Mouse (Mus musculus): ENCODE data around the gene Marcksl1. TPM values are rescaled to one million over a fixed set of nuclear protein-coding genes. Genes with fewer than 3 reads are reported as not detected.
A peak's percentile ranks its signal among the peaks of the same experiment; 100 is the strongest.
"Not testable (repeated sequence)": the region's sequence is repeated elsewhere in the genome, so short reads cannot be mapped to it uniquely, and the experiment has no call there.

Marcksl1 gene
- total RNA-seq, 2 experiments from 2014 or later = 24.4 to 31.8 TPM

DNA sequence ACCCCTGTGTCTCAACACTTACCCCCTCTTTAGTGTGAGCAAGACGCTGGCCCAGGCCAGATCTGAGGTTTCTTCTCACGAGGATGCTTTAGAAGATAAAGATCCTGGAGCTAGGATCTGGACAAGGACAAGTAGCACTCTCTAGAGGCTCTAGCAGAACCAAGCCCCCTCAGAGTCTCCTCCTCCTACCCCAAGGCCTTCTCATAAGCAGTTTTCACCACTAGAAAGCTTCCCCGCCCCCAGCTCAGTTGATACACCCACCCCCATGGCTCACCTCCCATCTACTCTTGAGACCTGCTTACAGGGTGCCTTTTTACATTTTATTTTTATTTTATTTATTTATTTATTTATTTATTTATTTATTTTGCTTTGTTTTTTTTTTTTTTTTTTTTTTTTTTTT lies 3.7 kb upstream of the Marcksl1 start:
- DNase-seq = no peak

DNA sequence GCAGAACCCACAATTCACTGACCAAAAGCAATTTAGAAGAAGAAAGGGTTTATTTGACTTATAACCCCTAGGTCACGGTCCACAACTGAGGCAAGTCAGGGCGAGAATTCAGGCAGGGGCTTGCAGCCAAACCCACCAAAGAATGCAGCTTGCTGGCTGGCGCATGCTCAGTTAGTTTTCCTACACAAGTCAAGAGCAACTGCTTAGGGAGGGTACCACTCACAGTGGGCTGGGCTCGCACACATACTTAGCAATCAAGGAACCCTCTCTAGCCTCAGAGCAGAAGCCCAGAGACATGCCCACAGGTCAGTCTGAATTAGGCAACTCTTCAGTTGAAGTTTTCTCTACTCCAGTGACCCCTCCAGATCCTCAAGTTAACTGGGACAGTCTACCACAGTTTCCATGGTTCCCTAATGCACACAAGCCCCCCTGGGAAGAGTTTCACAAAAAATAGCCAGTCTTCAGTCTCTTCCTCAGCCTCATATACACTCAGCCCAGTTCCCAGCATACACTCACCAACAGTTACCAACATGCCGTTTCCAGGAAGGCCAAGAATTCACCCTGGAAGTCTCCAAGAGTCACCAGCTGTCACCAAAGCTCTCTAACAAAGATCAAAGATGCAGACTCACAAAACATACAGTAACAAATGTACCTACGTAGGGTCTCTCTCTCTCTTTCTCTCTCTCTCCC lies 2.5 kb upstream of the Marcksl1 start:
- DNase-seq = no peak

DNA sequence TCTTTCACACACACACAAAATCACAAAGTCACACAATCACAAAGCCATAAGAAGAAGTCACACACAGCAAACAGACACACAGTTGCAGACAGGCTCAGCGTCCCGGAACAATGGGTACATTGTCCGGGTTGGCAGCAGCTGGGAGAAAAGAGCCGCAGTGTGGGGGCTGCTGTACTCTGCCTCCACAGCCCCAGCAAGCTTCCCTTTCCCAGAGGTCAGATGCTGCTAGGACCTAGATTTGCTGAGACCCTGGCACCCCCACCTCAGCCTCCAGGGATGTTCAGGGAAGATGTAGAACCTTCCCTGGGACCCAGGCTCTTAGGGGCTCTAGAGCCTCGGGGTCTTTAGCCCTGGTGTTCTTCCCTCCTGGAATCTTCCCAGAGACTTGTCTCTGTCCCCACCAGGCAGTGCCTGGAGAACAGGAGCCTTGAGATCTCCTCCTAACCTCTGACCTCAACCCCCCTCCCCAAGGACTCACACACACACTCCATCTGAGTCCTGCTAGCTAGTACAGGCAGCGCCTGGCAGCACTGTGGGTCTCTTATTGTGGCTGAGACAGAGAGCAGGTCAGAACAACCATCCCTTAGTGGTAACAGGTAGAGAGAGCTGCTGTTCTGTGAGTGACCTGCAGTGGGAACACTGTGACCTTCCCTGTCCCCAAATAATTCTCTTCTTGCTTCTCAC lies 1.8 kb upstream of the Marcksl1 start:
- no peak for DNase-seq

DNA sequence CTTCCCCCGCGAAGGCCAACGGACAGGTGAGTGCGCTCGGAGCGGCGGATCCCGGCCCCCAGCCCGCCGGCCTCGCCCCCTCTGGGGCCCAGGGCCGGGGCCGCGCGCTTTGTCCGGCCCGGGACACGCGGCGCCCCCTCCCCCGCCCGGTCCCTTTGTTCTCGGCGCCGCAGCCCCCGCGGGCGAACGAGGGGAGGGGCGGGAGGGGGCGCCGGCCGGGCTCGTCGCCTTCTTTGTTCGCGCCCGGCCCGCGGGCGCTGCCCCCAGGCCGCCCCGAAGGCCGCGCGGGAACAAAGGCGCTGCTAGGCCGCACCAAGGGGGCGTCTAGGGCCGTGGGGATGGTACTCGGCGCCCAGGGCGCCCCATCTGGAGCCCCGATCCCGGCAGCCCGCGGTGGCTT lies 510 bp downstream of the Marcksl1 start:
- no peak for DNase-seq

DNA sequence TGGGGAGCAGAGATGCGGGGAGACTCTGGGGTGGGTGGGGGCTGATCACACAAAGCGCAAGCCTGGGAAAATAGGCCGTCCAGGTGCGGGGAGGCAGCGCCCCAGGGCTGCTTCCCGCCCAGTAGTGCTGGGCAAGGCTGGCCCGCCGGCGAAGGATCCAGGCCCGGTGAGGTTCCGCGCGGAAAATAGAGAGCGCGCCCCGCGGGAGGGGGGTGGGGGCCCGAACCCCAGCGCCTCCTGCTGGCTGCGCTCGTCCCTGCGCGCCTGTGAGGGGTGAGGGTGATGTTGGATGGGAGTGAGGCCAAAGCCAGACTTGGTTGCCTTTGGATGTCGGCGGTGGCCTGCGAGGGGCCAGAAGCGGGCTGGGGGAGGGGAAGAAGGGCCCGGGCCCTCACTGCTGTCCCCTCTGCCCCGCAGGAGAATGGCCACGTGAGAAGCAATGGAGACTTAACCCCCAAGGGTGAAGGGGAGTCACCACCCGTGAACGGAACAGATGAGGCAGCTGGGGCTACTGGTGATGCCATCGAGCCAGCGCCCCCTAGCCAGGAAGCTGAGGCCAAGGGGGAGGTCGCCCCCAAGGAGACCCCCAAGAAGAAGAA lies 1.0 kb downstream of the Marcksl1 start:
- peak; percentile 81 for DNase-seq

DNA sequence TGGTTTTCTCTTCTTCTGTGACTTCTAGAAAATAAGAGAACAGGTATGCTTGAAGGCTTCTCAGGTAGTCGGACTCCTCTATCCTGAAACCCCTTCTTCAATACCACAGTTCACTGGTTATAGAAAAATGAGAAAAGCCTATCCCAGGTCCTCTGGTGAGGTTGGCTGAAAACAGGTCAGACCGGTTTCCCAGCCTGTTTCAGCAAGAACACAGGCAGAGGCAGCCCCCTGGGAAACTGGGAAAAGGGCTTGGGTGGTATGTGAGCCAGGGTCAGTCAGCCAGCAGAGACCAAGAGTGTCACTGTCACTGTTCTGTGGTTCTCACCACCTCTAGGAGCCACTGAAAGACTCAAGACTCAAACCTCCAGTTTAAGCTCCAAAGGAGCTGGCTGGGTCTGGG lies 3.5 kb downstream of the Marcksl1 start:
- no peak for DNase-seq

DNA sequence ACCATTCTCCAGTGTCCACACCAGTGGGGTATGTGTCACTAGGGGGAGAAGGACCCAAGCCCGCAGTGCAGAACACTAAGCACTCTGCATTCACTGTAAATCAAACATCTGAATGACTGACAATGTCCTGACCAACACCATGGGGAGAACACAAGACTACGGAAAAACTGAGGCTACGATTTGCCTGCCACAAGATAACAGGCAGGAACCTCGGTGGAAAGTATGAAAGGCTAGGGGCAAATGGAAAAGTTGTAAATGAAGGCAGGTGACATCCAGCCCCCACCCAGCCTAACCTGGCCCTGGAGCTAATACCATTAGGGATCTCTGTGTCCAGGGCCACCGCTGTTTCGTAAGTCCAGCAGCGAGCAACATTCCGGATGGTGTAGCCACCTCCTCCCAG lies 5.1 kb downstream of the Marcksl1 start:
- no peak for DNase-seq

DNA sequence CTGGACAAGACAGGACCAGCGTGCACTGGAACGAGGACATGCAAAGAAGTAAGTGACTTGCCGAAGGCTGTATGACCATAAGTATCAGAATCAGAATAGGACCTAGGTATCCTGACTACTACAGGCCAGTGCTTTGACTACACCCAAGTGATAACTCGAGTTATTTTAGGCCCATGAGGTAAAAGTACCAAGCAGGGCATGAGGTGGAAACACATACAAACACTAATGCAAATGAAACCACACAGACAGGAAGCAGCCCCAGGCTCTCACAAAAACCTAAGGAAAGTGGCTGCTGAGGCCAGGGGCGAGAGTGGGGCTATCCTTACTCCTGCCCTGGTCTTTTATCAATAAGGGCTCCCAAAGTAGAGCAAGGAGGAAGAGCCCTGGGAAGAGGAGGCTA lies 12.0 kb downstream of the Marcksl1 start:
- DNase-seq = no peak

DNA sequence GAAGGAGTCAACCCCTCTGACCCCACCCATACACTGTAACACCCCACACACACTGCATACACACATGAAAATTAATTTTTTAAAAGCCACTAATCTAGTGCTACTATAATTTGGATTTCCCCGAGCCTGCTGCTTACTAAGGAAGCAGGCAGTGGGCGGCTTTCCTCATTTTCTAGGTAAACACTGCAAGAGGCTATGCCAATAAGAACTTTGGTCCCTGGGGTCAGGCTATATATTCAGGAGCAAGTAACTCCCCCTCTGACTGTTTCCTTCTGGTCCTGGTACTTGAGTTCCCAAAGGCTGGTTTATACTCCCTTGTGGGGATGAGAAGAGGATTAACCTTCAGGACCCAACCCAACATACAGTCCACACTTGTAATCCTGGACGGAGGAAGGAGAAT lies 12.5 kb downstream of the Marcksl1 start:
- no peak for DNase-seq

DNA sequence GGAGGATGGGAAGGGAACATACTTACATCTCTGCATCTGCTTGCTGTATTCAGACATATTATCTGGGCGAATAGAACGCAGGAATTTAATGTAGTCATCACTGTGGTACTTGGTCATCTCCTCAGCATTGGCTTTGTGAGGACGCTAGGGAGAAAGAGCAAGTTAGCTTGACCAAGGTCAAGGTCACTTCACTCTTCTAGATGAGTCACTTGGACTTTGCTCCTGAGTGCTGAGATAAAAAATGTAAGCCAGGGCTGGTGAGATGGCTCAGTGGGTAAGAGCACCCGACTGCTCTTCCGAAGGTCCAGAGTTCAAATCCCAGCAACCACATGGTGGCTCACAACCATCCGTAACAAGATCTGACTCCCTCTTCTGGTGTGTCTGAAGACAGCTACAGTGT lies 15.5 kb downstream of the Marcksl1 start:
- DNase-seq = not testable (repeated sequence)

DNA sequence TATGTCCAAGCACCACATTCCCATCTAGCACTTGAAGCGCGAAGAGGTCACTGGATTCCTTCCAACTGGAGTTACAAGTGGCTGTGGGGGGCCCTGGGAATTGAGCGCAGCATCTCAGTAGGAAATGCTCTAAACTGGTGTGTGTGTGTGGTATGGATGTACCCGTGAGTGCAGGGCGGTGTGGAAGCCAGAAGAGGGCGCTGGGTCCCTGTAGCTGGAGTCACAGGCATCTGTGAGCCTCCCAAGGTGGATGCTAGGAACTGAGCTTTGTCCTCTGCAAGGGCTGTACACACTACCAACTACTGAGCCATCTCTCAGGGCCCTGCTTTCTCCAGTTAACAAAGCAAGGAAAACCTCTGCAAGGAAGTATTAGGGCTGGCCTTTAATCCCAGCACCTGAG lies 26.6 kb downstream of the Marcksl1 start:
- DNase-seq = no peak

DNA sequence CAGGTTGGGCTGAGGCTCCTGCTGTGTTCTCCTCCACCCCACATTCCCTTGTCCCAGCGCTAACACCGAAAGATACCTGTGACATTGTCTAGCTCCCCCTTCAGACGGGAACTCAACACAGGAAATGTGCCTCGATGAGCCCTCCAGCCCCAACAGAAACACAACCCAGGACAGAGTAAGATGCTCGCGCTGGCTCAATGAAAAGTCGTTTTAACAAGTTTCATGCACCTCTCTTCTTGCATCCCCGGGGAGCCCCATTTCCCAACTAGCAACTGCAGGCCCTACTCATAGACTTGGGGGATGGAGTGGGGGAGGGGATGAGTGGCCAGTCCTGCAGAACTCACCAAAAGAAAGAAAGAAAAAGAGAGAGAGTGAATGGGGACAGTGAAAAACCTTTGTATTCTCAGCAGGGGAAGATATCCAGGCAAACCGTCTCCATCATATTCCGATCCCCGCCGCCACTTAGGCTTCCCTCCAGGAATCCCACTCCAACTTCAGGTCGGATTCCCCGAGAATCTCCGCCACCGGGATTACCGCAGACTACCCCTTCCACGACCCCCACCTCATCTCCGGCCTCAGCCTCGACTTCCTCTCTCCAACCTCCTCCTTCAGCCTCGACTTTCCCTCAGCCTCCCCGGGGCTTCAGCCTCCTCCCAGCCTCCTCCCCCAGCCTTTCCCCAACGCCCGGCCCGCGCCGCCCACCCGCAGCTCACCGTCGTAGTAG lies 28.6 kb downstream of the Marcksl1 start:
- DNase-seq = peak; percentile 15

DNA sequence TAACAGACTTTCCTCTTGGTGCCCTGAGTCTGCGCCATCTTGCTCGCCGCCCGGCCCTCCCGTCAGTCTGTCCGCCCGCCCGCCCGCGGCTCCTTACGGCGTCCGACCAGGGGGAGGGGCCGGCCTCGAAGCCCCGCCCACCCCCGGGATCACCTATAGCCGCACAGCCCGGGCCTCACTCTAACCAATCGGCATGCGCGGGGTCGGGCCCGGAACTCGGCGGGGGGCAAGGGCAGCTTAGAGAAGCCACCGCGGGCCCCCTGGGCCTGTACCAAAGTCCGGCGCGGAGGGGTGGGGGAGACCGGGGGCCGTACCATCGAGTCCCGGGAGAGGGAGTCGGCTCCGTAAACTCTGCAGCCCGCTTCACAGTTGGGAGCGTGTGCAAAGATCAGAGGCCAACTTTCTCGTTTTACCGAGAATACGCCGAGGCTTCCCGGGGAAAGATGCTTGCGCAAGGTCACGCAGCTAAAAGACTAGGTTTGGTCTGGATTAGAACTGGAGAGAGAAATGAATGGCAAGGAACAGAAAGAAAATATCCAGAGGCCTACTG lies 29.3 kb downstream of the Marcksl1 start, which contains the start of gene Hdac1:
Hdac1 (minus strand) TSS at position 122 of the 550 bp plus-strand sequence.
- peak; percentile 96 for DNase-seq

DNA sequence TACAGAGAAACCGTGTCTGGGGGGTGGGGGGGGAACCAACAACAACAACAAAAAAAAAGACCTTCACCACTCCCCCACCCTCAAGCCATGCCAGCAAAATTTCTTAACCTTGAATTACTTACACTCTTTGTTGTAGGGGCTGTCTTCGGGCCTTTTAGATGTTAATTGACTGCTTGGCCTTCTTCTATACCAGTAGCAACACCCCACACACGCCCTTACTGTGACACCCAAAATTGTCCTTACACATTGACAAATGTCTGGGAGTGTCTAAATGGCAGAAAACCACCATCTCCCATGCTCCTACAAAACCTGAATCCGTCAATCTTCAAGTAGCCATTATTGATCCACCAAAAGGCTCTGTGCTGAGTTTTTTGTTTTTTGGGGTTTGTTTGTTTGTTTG lies 30.7 kb downstream of the Marcksl1 start:
- no peak for DNase-seq

DNA sequence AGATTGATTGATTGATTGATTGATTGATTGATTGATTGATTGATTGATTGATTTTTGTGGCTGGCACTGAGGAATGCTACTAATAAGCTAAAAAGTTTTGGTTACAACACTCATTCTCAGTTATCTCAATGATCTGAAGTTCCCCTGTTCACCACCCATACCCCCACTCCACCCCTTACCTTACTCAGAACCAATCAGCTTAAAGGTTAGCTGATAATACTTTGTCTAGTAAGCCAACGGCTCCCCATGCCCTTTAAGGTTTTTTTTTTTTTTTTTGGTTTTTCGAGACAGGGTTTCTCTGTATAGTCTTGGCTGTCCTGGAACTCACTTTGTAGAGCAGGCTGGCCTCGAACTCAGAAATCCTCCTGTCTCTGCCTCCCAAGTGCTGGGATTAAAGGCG lies 34.2 kb downstream of the Marcksl1 start:
- not testable (repeated sequence) for DNase-seq

DNA sequence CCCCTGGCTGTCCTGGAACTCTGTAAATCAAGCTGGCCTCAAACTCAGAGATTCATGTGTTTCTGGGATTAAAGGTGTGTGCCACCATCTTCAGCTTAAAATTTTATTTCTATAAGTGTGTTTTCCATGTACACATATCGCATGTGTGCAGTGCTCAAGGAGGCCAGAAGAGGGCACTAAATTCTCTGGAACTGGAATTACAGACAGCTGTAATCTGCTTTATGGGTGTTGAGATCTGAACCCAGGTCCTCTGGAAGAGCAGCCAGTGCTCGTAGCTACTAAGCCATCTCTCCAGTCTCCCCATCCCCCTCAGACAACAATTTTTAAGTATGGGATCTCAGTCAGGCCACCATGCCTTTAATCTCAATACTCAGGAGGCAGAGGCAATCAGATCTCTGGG lies 35.9 kb downstream of the Marcksl1 start:
- DNase-seq = no peak

DNA sequence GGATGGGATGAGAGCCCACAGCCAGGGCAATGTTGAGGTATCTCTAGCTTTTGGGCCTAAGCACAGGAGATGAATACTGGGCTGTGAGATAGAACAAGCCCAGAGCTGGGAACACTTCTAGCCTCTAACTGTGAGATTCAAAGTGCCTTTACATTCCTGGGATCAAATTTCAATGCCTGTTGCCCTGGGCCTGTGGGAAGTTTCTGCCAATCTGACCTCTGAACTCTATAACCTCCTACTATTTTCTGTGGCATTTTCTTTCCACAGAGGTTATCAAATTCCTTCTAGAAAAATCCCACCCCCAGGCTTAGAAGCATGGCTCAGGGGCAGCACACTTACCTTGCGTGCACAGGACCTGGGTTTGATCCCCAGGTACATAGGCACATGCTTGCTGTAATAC lies 36.9 kb downstream of the Marcksl1 start:
- no peak for DNase-seq

DNA sequence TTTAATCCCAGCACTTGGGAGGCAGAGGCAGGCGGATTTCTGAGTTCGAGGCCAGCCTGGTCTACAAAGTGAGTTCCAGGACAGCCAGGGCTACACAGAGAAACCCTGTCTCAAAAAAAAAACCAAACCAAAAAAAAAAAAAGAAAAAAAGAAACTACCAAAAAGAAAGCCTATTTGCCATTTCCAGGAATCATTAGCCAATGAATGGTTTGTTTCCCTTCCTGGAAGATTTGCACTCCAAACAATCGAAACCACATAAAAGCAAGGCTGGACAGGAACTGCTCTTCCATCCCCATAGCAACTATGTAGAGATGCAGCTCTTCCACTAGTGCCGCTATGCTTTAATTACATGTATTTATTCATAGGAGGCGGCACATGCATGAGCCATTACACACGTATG lies 41.1 kb downstream of the Marcksl1 start:
- DNase-seq = not testable (repeated sequence)

DNA sequence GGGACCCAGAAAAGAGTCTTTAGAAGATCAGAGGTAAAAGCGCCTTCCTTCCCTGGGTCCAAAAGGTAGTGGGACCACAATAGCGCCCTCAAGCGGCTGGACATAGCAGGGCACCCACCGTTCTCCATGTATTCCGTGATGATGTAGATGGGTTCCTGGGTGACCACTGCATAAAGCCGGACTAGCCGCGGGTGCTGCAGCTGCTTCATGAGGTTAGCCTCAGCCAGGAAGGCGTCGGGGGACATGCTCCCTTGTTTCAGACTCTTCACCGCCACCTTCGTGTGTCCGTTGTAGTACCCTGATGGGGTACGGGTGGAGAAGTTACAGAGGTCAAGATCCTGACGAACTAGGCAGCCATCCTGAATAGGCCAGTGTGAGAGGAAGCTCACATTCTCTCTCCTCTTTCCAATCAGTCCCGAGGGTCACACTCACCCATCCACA lies 42.1 kb downstream of the Marcksl1 start:
- DNase-seq = peak; percentile 49

DNA sequence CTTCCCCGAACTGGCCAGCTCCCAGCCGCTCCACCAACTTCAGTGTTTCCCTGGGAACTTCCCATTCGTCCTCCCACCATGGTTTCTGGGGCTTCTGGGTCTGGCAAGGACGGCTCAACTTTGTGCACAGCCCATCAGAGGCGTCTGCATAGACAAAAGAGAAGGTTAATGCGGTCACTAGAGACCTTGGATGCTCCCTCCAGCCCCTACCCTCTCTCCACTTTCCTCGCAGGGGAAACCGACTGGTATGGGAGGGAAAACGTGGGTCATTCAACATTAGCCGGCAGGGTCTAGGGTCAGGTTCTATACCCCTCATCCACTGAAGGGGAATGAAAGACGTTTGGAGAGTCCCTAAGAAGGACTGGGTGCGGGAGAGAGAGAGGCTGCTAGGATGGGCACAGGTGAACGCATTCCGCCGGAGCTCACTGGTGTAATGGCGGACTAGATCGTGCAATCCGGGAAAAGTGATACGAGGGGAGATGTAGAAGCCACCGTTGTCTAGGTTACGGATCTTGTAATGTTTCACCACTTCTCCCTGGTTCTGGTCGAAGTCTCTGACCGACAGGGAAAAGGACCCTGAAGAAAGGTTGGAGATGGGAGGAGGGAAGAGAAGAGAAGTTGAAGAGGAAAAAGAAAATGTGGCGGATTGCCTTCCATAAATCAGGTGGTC lies 42.6 kb downstream of the Marcksl1 start:
- DNase-seq = peak; percentile 11

DNA sequence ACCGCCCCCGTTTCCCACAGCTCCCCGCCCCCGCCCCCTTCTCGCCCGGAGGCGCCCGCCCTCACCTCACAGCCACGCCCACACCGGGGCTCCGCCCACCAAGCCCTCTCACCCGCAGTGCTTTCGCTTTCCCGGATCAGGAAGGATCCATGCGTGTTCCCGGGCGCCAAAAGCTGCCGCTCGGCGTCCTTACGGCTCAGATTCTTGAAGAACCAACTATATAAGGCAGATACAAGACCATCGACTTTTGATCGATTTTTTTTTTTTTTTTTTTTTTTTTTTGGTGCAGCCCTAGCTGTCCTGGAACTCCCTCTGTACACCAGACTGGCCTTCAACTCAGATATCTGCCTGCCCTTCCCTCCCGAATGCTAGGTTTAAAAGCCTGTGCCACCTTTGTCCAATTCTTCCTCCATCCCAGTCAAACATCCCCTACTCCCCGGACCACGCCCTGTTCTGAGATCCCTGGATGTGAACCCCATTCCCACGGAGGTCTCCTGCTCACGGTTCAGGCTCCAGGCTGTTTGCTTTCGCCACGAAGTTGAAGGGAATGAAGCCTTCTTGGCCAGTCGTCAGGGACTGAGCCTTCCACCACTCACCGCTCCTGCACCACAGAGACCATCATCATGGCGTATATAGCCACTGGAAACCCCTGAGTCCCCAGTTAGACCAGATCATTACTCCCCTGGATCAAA lies 43.3 kb downstream of the Marcksl1 start:
- DNase-seq = peak; percentile 88

Measured in gastrocnemius, postnatal 10 days (tissue).